10 mouse cellular contexts compared by ENCODE assay signal in the genomic region with DNA sequence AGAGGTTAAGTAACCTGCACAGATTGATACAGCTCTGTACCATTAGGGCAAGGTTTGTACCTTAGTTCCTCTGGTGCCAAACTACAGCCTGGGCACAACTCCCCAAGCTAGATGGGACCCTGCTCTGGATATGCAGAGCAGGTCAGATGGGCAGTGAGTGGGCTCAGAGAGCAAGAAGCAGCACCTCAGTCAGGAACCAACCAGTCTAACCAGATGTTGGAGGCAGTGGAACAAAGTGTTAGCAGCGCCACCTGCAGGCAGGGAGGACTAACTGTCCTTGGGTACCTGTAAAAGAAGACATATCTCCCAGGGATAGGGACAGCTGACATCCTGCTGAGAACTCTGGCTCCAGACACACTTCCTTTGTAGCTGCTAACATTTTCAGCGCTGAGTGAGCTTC.
DNase-seq lines count a peak whose midpoint lies in the region; ATAC-seq and TF ChIP-seq lines count a peak whose summit lies in the region.
"Had no signal": no experiment of that assay in that cellular context is flagged by ENCODE, and none has a peak within 500 bp of the region (broad histone marks: within the 10 kb centered on the region; RNA-seq: fewer than 3 reads in every experiment).

No protein-coding gene starts in this region.

- DNase-seq in cerebellum, adult 2 months: no peak
- DNase-seq in cerebellum, adult 8-10 months: no peak
- DNase-seq in 3T3-L1 (ENCODE audit: low read depth, low spot score): peak; percentile 39
- peak; percentile 66 for DNase-seq in c-Kit-positive CD71-negative TER-119-negative erythroid progenitor cells, embryonic 14.5 days (ENCODE audit: low read depth)
- no peak for DNase-seq in gastrocnemius, postnatal 4 days (ENCODE audit: low spot score in 2 of 2)
- no peak for DNase-seq in left cerebral cortex, postnatal 36 days (ENCODE audit: low spot score in 2 of 2)
- DNase-seq in heart, adult 11 months: no peak

- intact Hi-C loops in left cerebral cortex, postnatal 36 days (cut with DNase I): loop anchor here (10.0 kb wide), 1 partner anchor 818 kb away; no protein-coding TSS in a partner anchor

- no peak overlapping the region for H3K27ac ChIP-seq in cerebellum, adult 2 months (ENCODE audit: insufficient read depth, low read length)
- H3K27ac ChIP-seq: hindbrain, embryonic 15.5 days had no signal

- H3K4me3 ChIP-seq in cerebellum, adult 2 months (replicated peaks; ENCODE audit: insufficient read depth, low read depth, low read length): no peak overlapping the region
- H3K4me3 ChIP-seq: hindbrain, embryonic 15.5 days had no signal

- 31% methylated on average over 2 of the region's 2 CpGs for WGBS in cerebellum, adult 2 months

- TF ChIP-seq CTCF in cerebellum, adult 2 months (IDR thresholded peaks at IDR 0.05; ENCODE audit: borderline replicate concordance, insufficient read depth, low read depth, low read length): peak; percentile 34; the same call in 1 of the 2 replicates

- H3K4me1 ChIP-seq in cerebellum, adult 2 months (ENCODE audit: control insufficient read depth, insufficient read depth, low read length): no peaks in the 10 kb centered on the region

- no peak for TF ChIP-seq POLR2A in cerebellum, adult 2 months (IDR thresholded peaks at IDR 0.05; ENCODE audit: borderline replicate concordance, insufficient read depth, low read length)

- H3K27me3 ChIP-seq in cerebellum, adult 2 months (ENCODE audit: control insufficient read depth, insufficient read depth, low read length): no peaks in the 10 kb centered on the region
- H3K27me3 ChIP-seq: hindbrain, embryonic 15.5 days; Patski had no signal

- 0 out of 2 replicates have a peak, but pooled peaks have one; percentile 29 for ATAC-seq in monocyte, adult 5-6 weeks (replicated peaks; ENCODE audit: insufficient number of reproducible peaks, low FRiP score, low TSS enrichment, poor library complexity, severe bottlenecking)
- ATAC-seq: Patski had no signal

Comparison
In these comparisons a context has a peak if more than half of its experiments do, and no peak if none do; other contexts are left out.
1. DNase-seq: peak in 3T3-L1 (single experiment) and c-Kit-positive CD71-negative TER-119-negative erythroid progenitor cells, embryonic 14.5 days (single experiment); none in cerebellum, adult 2 months (0 of 2), cerebellum, adult 8-10 months (single experiment), gastrocnemius, postnatal 4 days (0 of 2), left cerebral cortex, postnatal 36 days (0 of 2) and heart, adult 11 months (single experiment).